Mouse (Mus musculus): ENCODE measurements at regions not wholly inside any gene's neighbourhood (a gene's known extent, or its start where the extent isn't known, plus 50 kb on each side); places are given as distances from the start of the nearest gene placed in this dataset.

GRCm38 (mm10) chr9:14215961-14216360 lies 58.9 kb upstream of the Sesn3 start:
- Histone ChIP-seq H3K4me3 (ENCODE audit: insufficient read depth, low read depth, low read length) (no peak overlapping the region), H3K4me1 (ENCODE audit: control insufficient read depth, insufficient read depth, low read length) (0 out of 2 replicates have a peak, but pooled peaks cover 2% of the 10 kb centered on the region), H3K27ac (ENCODE audit: insufficient read depth, low read depth, low read length) (no peak overlapping the region)
- no peak for TF ChIP-seq CTCF (IDR thresholded peaks at IDR 0.05; ENCODE audit: insufficient read depth, low read depth, low read length)
- TF ChIP-seq POLR2A (IDR thresholded peaks at IDR 0.05; ENCODE audit: insufficient read depth, low read depth, low read length): no peak
- WGBS: 77% methylated on average over 5 of the region's 5 CpGs

- no peak overlapping the region for H3K4me3 ChIP-seq (ENCODE audit: insufficient read depth, low read depth, low read length)
- no peaks in the 10 kb centered on the region for H3K4me1 ChIP-seq (ENCODE audit: control insufficient read depth, insufficient read depth, low read length)
- H3K27ac ChIP-seq (ENCODE audit: insufficient read depth, low read depth, low read length): no peak overlapping the region
- 71% methylated on average over 2 of the region's 2 CpGs for WGBS
- TF ChIP-seq CTCF (IDR thresholded peaks at IDR 0.05; ENCODE audit: insufficient read depth, low read depth, low read length): no peak
- TF ChIP-seq POLR2A (IDR thresholded peaks at IDR 0.05; ENCODE audit: insufficient read depth, low read depth, low read length): no peak
Observed at GRCm38 (mm10) chr9:14222936-14223335, 51.9 kb upstream of the Sesn3 start.
